Mouse (Mus musculus): Measurements from ENCODE around the gene Wnt1.

- TF ChIP-seq POLR2A (IDR thresholded peaks at IDR 0.05; ENCODE audit: low read depth, low read length): no peak
- TF ChIP-seq CTCF (conservative IDR thresholded peaks at IDR 0.05; ENCODE audit: insufficient read depth, insufficient read length, low read depth, low read length): no peak
Measured at GRCm38 (mm10) chr15:98790761-98791160, 1.1 kb downstream of the Wnt1 start.
